Mouse (Mus musculus): Measurements from ENCODE around the gene Etnk2.

DNA sequence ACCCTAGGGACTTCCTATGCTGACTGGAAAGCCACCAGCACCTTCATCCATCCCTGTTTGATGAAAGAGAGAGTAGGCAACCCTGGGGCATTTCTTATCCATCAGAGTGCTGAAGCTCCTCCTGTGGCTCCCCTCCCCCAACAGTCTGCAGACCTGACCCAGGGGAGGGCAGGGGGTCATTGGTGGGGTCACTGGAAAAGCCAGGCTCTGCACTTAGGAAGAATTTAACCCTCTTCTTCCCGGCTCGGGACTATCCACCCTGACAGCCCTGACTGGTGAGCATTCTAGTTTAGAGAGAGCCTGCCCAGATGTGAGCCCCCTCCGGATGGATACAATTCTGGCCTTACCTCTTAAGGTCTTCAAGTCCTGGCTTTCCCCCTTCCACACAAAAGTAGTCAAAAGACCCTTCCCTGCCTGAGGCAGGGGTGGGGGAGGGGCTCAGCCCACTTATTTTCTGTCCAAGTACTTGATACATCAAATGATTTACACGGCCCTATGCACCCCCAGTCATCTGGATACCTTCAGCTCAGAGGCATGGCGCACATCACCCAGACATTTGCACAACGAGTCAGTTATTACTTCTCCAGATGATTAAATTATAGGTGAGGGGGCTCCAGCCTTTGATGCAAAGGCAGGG is 45.6 kb downstream of the Etnk2 start:
- TF ChIP-seq CTCF (conservative IDR thresholded peaks at IDR 0.05; ENCODE audit: low read length), result no peak
- no peak for TF ChIP-seq NANOG (IDR thresholded peaks at IDR 0.05; ENCODE audit: borderline replicate concordance, low read length)
- no peak for TF ChIP-seq POU5F1 (IDR thresholded peaks at IDR 0.05; ENCODE audit: borderline replicate concordance, low read length)

Data from E14TG2a.4 (cell line).